Mouse (Mus musculus): ENCODE measurements around the gene Ptma.
"Not testable (repeated sequence)": the region's sequence is repeated elsewhere in the genome, so short reads cannot be mapped to it uniquely, and the experiment has no call there.

Gene Ptma

DNA sequence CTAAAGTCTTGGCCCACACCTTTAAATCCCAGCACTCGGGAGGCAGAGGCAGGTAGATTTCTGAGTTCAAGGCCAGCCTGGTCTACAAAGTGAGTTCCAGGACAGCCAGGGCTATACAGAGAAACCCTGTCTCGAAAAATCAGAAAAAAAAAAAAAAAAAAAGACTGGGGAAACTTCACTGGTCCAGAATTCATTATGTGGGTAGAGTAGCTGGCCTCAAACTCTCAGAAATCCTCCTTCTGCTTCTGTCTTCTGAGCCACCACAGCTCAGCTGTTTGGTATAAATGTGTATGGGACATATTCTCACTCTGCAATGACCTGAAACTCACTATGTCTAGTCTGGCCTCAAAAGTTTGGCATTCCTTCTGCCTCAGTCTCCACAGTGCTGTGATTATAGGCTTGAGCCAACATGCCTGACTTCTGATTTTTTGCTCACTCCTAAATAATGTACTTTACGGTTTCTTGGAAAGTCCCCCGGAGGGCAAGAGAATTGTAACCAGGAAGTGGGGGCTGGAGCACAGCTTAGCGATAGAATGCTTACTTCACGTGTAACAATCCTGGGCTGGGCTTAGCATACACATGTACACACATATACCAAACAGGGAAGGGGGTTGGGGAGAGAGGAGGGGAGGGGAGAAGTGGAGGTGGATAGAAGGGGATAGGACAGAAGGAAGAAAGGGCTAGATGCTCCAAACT, 10.7 kb upstream of the Ptma start:
- DNase-seq (ENCODE audit: low spot score) = no peak

GRCm38 (mm10) chr1:86517076-86517475, 9.4 kb upstream of the Ptma start:
- no peak for DNase-seq (ENCODE audit: low spot score)

GRCm38 (mm10) chr1:86520361-86520760, 6.2 kb upstream of the Ptma start:
- DNase-seq (ENCODE audit: low spot score) = peak; percentile 38

DNA sequence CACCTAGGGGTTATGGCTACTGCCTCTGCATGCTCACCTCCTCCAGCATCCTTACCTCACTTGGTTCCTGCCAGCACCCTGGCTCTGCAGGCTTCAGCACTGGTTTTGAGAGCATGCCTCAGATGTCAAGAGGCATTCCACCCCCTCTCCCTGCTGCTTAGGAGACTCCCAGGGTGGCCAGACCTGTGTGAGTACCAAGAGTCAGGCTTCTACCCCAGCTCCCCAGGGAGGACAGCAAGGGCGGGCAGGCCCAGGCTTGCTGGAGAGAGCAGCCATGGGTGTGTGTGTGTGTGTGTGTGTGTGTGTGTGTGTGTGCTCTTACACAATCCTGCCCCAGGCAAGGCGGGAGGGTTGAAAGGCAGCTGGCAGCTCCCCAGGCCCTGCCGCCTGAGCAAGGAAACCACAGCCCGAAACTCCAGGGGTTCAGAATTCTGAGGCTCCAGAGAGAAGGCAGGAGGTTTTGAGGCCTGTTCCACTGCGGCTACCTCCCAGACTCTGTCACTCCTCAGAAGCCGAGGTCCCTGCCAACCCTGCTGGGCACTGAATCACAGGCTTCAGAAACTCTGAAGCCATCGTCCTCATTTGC, 4.1 kb upstream of the Ptma start:
- DNase-seq (ENCODE audit: low spot score) = no peak

DNA sequence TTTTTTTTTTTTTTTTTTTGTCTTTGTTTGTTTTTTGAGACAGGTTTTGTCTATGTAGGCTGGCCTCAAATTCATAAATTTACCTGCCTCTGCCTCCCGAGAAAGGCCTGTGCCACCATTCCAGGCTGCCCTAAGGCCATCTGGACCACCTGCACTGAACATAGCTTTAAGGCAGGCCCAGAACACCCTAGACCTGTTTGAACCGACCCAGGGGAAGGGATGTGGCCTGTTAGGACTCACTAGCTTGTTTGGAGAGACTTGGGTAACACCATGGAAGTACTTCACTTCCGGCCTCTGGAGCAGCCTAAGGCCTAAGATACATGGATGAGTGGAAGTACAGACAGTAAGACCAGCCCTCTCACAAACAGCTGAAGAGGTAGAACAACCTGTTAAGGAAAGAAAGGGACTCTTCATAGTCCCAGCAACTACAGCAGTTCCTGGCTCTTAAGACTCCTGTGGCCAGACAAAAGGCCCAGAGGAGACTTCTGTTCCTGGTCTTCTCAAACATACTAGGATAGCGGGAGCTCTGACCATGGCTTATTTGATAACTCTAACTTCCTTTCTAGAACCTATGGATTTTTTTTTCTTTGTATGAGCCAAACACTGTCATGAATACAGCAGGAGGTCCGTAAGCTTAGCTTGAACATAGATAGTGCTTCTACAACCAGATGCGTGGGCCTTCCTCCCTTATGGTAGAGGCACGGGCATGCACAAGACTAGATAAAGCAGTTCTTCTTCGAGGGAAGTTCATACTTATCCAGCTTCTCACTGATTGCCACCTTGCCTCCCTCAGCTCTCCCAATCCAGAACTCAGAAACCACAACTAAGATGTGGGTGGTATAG, 2.5 kb upstream of the Ptma start:
- no peak for DNase-seq (ENCODE audit: low spot score)

DNA sequence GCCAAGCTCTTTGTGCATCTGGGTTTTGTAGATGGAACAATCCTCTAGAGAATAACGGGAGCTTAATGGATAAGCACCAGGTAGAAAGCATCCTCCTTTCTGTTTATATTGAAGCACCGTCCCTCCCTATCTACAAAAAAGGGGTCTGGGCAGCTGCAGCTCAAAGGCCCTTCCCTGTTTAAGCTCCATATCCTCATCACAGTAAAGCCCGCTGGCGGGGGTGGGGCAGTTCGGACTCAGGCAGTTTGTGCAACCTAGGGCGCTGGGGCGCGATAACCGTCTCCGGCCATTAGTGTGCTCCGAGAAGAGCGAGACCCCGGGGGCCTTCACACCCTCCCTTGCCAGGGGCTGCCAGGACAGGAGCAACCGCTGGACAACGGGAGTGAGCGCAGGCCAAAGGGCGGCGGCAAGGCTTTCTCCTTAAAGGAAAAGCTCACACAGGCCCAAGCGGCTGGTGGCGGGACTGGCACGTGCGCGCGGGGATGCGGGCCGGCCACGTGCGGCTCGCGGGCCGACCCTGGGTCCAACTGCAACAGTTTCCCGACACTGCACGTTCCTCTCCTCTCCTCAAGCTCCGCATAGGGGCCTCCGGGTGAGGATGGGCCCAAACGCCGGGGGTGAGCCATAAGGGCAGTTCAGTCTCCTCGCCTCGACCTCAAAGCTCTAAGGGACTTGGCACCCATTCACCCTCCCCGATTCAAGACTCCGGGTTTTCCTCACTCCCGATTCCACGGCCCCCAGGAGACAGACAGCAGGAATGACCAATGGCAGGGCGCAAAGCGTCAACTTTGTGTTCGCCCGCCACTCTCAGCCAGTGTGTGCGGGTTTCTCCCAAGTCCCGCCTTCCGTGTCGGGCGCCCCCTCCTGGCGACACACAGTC, 1.7 kb upstream of the Ptma start:
- peak; percentile 99 for DNase-seq (ENCODE audit: low spot score)

DNA sequence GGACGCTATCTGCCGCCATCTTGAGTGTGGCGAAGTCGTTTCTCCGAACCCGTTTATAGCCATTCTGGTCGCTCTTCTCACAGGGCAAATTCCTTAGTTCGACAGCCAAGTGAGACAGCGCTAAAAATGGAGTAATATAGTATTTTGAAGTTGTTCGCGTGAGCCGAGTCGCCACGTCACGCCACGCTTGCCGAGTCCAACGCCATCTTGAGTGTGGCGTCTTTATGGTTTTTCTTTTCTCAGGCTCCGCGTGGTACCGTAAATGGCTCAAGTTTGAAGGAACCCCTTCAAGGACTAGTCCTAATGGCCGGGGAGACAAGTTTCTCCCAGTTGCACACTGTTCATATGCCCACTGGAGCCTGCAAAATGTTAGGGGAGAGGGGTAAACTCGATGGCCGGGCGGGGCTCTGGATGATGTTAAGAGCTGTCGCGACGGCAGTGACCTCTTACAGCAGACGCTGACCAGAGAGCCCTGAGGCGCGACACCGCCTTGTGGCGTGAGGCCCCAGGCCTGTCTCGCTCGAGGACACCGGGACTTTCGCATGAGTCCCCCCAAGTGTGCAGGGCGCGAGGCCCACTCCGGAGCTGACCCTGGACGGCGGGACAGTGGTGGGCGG, 919 bp upstream of the Ptma start:
- DNase-seq (ENCODE audit: low spot score) = peak; percentile 83

DNA sequence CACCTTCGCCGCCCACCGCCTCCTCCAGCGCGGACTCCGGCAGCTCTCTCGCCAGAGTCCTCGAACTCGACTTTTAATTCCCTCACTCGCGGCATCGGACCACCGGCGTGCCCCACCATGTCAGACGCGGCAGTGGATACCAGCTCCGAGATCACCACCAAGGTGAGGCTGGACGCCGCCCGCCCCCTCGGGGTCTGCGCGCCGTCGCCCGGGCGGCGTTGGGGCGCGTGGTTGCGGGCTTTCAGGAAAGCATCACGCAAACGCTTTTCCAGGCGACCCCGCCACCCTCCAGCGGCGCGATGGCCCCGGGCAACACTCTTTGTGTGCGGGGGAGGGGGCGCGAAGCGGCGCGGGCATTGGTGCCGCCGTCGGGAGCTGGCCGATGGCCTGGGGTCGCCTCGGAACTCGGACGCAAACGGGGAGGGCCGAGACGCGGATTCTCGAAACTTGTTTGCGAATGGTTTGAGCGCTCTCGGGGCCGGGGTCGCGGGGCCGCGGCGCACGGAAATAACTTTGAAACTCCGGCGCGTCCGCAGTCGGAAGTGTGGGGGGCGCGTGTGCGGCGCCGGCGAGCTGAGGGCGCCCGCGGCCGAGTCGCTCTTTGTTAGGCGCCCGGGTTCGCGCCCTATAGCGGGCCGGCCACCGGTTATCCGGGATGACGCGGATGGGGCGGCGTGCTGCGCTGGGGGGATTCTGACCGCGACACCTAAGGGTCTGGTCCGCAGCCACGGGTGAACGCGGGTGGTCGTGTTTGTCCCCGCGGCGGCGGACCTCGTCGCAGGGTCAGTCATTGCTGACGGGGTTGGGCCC, 468 bp downstream of the Ptma start:
- DNase-seq (ENCODE audit: low spot score) = peak; percentile 47

GRCm38 (mm10) chr1:86527599-86528486, 1.3 kb downstream of the Ptma start:
- DNase-seq (ENCODE audit: low spot score) = peak; percentile 89

- DNase-seq (ENCODE audit: low spot score) = peak; percentile 83
Measured at GRCm38 (mm10) chr1:86528571-86529180, 2.1 kb downstream of the Ptma start.

- no peak for DNase-seq (ENCODE audit: low spot score)
Measured at GRCm38 (mm10) chr1:86529590-86529989, 3.1 kb downstream of the Ptma start.

DNA sequence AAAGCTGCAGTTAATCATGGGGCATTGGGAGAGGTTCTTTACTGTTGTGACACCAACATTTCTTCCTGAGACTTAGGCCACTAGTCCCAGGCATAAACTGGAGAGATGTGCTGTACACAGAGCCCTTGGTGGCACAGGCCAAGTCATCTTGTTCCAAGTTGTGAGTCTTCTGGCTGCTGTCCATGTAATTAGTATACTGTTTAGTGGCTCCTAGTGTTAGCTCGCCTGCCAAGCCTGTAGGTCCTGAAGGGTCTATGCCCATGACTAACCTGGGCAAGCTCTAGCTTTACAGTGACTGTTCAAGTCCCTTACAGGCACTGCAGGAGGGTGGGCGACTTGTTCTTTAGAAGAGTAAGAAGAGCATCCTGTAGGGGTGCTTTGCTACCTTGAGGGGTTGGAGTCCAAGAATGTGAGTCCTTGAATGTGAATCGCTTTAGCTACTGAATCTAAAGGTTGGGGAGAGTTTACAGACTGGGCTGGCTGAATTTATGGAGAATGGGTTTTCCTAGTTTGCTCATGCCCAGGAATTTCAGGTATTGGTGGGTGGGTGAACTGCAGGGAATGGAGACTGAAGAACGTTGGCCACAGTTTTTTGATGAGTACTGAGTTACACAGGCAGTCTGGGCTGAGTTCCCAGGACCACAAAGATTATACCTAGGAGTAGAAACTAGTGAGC, 4.5 kb downstream of the Ptma start:
- DNase-seq (ENCODE audit: low spot score) = no peak

DNA sequence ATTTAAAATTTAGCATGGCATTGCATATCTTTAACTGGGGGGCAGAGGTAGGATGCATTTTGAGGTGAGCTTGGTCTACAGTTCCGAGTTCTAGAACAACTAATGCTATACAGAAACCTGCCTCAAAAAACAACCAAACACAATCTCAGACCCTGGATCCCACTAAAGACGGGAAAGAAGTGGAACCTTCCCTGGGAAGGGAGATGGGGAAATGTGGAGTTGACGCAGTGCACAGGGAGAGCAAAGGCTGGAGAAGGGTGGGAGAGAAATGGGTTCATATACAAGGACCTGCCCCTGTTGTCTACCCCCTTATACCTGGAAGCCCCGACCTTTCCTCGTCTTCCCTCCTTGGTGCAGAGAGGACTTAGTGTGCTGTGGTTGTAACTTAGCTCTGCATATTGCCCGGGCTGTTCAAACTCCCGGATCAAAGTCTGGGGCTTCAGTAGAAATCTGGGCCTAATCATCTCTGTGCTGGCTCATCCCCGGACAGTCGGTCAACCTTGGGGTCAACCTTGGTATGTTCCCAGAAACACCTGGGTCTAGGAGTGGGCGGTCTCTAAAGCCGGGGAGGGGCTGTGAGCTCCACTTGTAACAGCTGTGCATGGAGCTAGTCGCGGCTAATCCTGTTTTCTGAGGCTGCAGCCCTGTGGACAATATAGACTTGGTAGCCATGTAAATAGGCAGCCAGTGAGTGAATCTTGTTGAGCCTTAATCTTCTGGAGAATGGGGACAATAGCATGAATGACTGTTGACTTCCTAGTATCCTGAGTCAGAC, 5.2 kb downstream of the Ptma start:
- peak; percentile 88 for DNase-seq (ENCODE audit: low spot score)

DNA sequence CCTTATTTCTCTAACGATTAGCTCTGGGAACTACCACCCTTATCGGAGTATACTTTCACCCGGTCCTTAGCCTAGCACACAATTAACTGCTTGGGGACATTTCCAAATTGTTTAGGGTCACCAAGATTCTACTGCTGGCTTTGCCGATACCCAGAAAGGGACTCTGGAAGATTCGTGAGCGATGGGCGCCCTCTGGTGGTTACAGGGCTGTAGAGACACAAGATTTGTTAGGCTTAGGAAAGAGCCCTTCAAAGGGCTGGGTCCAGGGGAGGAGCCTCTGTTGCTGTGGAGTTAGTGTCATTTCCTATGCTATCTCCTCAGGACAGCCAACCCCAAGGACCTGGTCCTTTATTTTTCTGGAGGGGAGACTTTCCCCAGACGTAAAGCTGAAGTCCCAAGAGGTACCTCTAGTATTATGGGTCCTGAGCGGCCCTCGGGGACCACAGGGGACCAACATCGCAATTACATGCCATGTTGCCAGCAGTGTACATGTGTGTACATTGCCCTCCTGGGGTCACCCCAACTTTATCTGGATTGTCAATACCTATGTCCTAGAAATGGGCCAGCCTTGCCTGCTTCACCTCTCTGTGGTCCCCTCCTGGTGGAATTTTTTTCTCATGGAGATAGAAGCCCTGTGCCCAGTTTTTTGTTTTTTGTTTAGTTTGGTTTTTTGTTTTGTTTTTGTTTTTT, 6.0 kb downstream of the Ptma start:
- DNase-seq (ENCODE audit: low spot score) = peak; percentile 86

- no peak for DNase-seq (ENCODE audit: low spot score)
Measured at GRCm38 (mm10) chr1:86533411-86534130, 7.0 kb downstream of the Ptma start.

DNA sequence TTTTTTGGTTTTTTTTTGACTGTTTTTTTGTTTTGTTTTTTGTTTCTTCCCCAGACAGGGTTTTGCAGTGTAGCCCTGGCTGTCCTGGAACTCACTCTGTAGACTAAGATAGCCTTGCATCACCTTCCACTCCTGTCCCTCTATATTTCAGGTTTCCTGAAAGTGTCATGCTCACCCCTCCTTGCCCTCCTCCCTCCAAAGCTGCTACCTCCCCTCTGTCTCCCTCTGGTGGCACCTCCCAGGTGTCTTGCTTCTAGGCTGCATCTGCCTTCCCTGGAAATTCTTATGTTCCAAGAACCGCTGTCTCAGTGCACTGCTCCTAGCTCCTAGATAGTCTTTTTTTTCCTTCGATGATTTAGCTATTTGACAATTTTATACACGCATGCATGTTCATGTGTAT, 11.9 kb downstream of the Ptma start:
- DNase-seq (ENCODE audit: low spot score) = no peak

- DNase-seq (ENCODE audit: low spot score) = not testable (repeated sequence)
Measured at GRCm38 (mm10) chr1:86539583-86539982, 13.1 kb downstream of the Ptma start.

Data from yolk sac, embryonic 10.5 days (tissue).